Mouse (Mus musculus): ENCODE results near the gene Rpl36a. TPM values are rescaled to one million over a fixed set of nuclear protein-coding genes. Genes with fewer than 3 reads are reported as not detected.

Rpl36a gene
- polyA plus RNA-seq, 1 experiment: 117 TPM

- Histone ChIP-seq H3K27me3 (ENCODE audit: control insufficient read depth, insufficient read depth, low read length) (no peaks in the 10 kb centered on the region), H3K36me3 (ENCODE audit: control insufficient read depth, insufficient read depth, low read length) (peaks cover 10% of the 10 kb centered on the region), H3K4me1 (ENCODE audit: control insufficient read depth, insufficient read depth, insufficient read length) (no peaks in the 10 kb centered on the region), H3K4me3 (ENCODE audit: extremely low read depth, insufficient read depth, insufficient read length) (no peak overlapping the region), H3K27ac (ENCODE audit: insufficient read depth, low read length) (no peak overlapping the region)
- TF ChIP-seq POLR2A (IDR thresholded peaks at IDR 0.05; ENCODE audit: low read depth, low read length): no peak
- no peak for TF ChIP-seq CTCF (IDR thresholded peaks at IDR 0.05; ENCODE audit: extremely low read depth, insufficient read depth, insufficient read length, insufficient replicate concordance)
- no peak for DNase-seq (ENCODE audit: low read depth in 1 of 2, low spot score in 2 of 2)
- 29% methylated on average over 5 of the region's 5 CpGs for WGBS
Measured at GRCm38 (mm10) chrX:134550903-134551302, 34.6 kb upstream of the Rpl36a start.

DNA sequence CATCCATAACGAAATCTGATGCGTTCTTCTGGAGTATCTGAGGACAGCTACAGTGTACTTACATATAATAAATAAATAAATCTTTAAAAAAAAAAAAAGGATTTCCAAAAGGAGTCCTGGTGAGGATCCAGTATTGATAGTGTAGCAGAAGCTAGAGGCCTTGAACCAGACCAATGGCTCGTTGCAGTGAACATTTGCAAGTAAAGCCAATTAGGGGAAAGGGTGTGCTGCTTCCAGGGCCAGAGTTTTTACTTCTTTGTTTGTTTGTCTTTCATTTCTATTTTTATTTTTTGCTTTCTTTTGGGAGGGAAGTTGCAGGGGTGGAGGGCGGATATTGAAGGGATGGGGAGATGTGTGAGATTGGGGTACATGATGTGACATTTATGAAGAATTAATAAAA lies 32.1 kb upstream of the Rpl36a start:
- H3K27me3 ChIP-seq (ENCODE audit: control insufficient read depth, insufficient read depth, low read length): no peaks in the 10 kb centered on the region
- no peaks in the 10 kb centered on the region for H3K4me1 ChIP-seq (ENCODE audit: control insufficient read depth, insufficient read depth, insufficient read length)
- DNase-seq (ENCODE audit: low read depth in 1 of 2, low spot score in 2 of 2): no peak
- no peak overlapping the region for H3K27ac ChIP-seq (ENCODE audit: insufficient read depth, low read length)
- TF ChIP-seq CTCF (IDR thresholded peaks at IDR 0.05; ENCODE audit: extremely low read depth, insufficient read depth, insufficient read length, insufficient replicate concordance): no peak
- TF ChIP-seq POLR2A (IDR thresholded peaks at IDR 0.05; ENCODE audit: low read depth, low read length): no peak
- no peak overlapping the region for H3K4me3 ChIP-seq (ENCODE audit: extremely low read depth, insufficient read depth, insufficient read length)
- 95% methylated on average over 4 of the region's 4 CpGs for WGBS
- H3K36me3 ChIP-seq (ENCODE audit: control insufficient read depth, insufficient read depth, low read length): peaks cover 7% of the 10 kb centered on the region

DNA sequence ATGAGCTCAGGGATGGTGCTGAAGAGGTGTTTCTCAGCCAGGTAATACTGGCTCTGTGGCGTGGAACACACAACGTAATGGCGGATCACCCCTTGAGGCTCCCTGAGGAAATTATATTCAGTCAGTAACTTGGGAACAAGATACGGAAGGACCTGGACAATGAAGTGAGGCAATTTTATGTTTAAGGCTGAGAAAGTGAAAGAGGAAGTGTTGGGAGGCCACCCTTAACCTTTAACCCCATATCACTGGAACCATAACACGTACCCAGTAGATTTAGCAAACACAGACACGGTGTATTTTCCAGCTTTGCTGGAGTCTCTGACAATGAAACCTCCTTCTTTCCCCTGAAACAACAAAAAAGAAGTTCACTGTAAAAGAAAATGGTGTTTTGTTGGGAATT lies 31.0 kb upstream of the Rpl36a start:
- WGBS: 80% methylated on average over 6 of the region's 6 CpGs
- no peaks in the 10 kb centered on the region for H3K4me1 ChIP-seq (ENCODE audit: control insufficient read depth, insufficient read depth, insufficient read length)
- peaks cover 4% of the 10 kb centered on the region for H3K36me3 ChIP-seq (ENCODE audit: control insufficient read depth, insufficient read depth, low read length)
- no peaks in the 10 kb centered on the region for H3K27me3 ChIP-seq (ENCODE audit: control insufficient read depth, insufficient read depth, low read length)
- no peak for DNase-seq (ENCODE audit: low read depth in 1 of 2, low spot score in 2 of 2)
- H3K4me3 ChIP-seq (ENCODE audit: extremely low read depth, insufficient read depth, insufficient read length): no peak overlapping the region
- no peak overlapping the region for H3K27ac ChIP-seq (ENCODE audit: insufficient read depth, low read length)
- TF ChIP-seq POLR2A (IDR thresholded peaks at IDR 0.05; ENCODE audit: low read depth, low read length): no peak
- TF ChIP-seq CTCF (IDR thresholded peaks at IDR 0.05; ENCODE audit: extremely low read depth, insufficient read depth, insufficient read length, insufficient replicate concordance): no peak

DNA sequence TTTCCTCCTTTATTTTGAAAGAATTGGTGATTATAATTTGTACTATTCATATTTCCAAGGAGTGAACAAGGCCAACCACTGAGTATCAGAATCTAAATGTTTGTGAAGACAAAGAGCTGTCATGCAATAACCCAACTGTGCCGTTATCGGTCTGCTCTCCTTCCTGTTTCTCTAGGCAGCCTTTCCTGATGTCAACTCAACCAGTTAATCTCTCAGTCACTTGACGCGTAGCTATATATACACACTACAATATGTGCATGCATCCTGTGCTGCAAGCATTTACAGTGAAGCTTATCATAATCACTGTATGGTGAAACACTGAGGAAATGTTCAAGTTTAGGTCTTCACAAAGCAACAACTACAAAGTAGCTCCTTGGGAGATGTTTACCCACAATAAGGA lies 21.1 kb upstream of the Rpl36a start:
- 44% methylated on average over 4 of the region's 4 CpGs for WGBS
- Histone ChIP-seq H3K27ac (ENCODE audit: insufficient read depth, low read length) (no peak overlapping the region), H3K4me1 (ENCODE audit: control insufficient read depth, insufficient read depth, insufficient read length) (no peaks in the 10 kb centered on the region; the same call in 1 of the 2 replicates), H3K27me3 (ENCODE audit: control insufficient read depth, insufficient read depth, low read length) (no peaks in the 10 kb centered on the region), H3K4me3 (ENCODE audit: extremely low read depth, insufficient read depth, insufficient read length) (no peak overlapping the region), H3K36me3 (ENCODE audit: control insufficient read depth, insufficient read depth, low read length) (peaks cover 1% of the 10 kb centered on the region; the same call in 1 of the 2 replicates)
- DNase-seq (ENCODE audit: low read depth in 1 of 2, low spot score in 2 of 2): peak in 1 of 2 experiments; percentile 6
- TF ChIP-seq POLR2A (IDR thresholded peaks at IDR 0.05; ENCODE audit: low read depth, low read length): no peak
- no peak for TF ChIP-seq CTCF (IDR thresholded peaks at IDR 0.05; ENCODE audit: extremely low read depth, insufficient read depth, insufficient read length, insufficient replicate concordance)

- Histone ChIP-seq H3K36me3 (ENCODE audit: control insufficient read depth, insufficient read depth, low read length) (peaks cover 1% of the 10 kb centered on the region; the same call in 1 of the 2 replicates), H3K27ac (ENCODE audit: insufficient read depth, low read length) (peak overlapping the region; percentile 33), H3K4me1 (ENCODE audit: control insufficient read depth, insufficient read depth, insufficient read length) (peaks cover 2% of the 10 kb centered on the region; the same call in 1 of the 2 replicates), H3K4me3 (ENCODE audit: extremely low read depth, insufficient read depth, insufficient read length) (no peak overlapping the region), H3K27me3 (ENCODE audit: control insufficient read depth, insufficient read depth, low read length) (no peaks in the 10 kb centered on the region)
- no peak for TF ChIP-seq POLR2A (IDR thresholded peaks at IDR 0.05; ENCODE audit: low read depth, low read length)
- no peak for TF ChIP-seq CTCF (IDR thresholded peaks at IDR 0.05; ENCODE audit: extremely low read depth, insufficient read depth, insufficient read length, insufficient replicate concordance)
- WGBS: 47% methylated on average over 8 of the region's 8 CpGs
- peak; percentile 57 to 83 for DNase-seq (ENCODE audit: low read depth in 1 of 2, low spot score in 2 of 2)
Measured at GRCm38 (mm10) chrX:134566536-134567222, 18.8 kb upstream of the Rpl36a start.

DNA sequence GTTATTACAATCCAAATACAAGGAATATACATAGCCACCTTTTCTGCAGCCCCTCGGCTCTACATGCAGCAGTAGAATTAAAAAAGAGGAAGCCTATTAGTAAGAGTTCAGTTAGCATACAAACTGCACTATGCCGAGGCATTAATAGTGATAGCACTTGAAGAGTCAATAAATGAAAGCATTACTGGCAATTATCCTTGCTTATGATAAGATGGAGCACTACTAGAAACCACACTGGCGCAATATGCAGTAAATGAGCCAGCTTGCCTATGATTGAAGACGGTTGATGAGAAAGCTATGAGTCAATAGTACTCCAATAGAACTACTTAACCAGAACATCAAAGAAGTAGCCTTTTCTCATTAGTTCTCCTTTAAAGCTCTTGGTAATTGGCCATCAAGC lies 7.6 kb upstream of the Rpl36a start:
- H3K27ac ChIP-seq (ENCODE audit: insufficient read depth, low read length): no peak overlapping the region
- DNase-seq (ENCODE audit: low read depth in 1 of 2, low spot score in 2 of 2): no peak
- 69% methylated on average over 4 of the region's 4 CpGs for WGBS
- no peaks in the 10 kb centered on the region for H3K27me3 ChIP-seq (ENCODE audit: control insufficient read depth, insufficient read depth, low read length)
- TF ChIP-seq POLR2A (IDR thresholded peaks at IDR 0.05; ENCODE audit: low read depth, low read length) (no peak), CTCF (IDR thresholded peaks at IDR 0.05; ENCODE audit: extremely low read depth, insufficient read depth, insufficient read length, insufficient replicate concordance) (no peak)
- H3K4me1 ChIP-seq (ENCODE audit: control insufficient read depth, insufficient read depth, insufficient read length): no peaks in the 10 kb centered on the region; the same call in 1 of the 2 replicates
- no peak overlapping the region for H3K4me3 ChIP-seq (ENCODE audit: extremely low read depth, insufficient read depth, insufficient read length)
- H3K36me3 ChIP-seq (ENCODE audit: control insufficient read depth, insufficient read depth, low read length): no peaks in the 10 kb centered on the region
